Mouse (Mus musculus): ENCODE results near the gene Parp2.
"Not testable (repeated sequence)": the region's sequence is repeated elsewhere in the genome, so short reads cannot be mapped to it uniquely, and the experiment has no call there.

Parp2 gene

GRCm38 (mm10) chr14:50807487-50808072 lies at the start of gene Parp2, which contains the start of gene Ccnb1ip1:
Gene Parp2 (plus strand): TSS chr14:50807841.
Gene Ccnb1ip1 (minus strand): TSS chr14:50807732.
- peak; percentile 97 for DNase-seq

GRCm38 (mm10) chr14:50758416-50759085 lies 49.1 kb upstream of the Parp2 start:
- peak; percentile 21 for DNase-seq

- DNase-seq, result no peak
These were observed 41.9 kb upstream of the Parp2 start for GRCm38 (mm10) chr14:50765736-50766135.

GRCm38 (mm10) chr14:50771342-50771741 lies 36.3 kb upstream of the Parp2 start:
- no peak for DNase-seq

- DNase-seq, result no peak
These were observed 25.5 kb upstream of the Parp2 start for GRCm38 (mm10) chr14:50782166-50782565.

GRCm38 (mm10) chr14:50784391-50785250 lies 23.0 kb upstream of the Parp2 start:
- no peak for DNase-seq

GRCm38 (mm10) chr14:50785251-50785637 lies 22.4 kb upstream of the Parp2 start, which contains the start of gene Ttc5:
Gene Ttc5 (minus strand): TSS chr14:50785519.
- DNase-seq, result peak; percentile 84

GRCm38 (mm10) chr14:50788157-50788556 lies 19.5 kb upstream of the Parp2 start:
- DNase-seq, result no peak

- no peak for DNase-seq
These were observed 12.2 kb upstream of the Parp2 start for GRCm38 (mm10) chr14:50795261-50795935.

GRCm38 (mm10) chr14:50795965-50796364 lies 11.7 kb upstream of the Parp2 start:
- DNase-seq, result no peak

GRCm38 (mm10) chr14:50796464-50796863 lies 11.2 kb upstream of the Parp2 start:
- DNase-seq, result no peak

GRCm38 (mm10) chr14:50798512-50798911 lies 9.1 kb upstream of the Parp2 start:
- DNase-seq, result no peak

GRCm38 (mm10) chr14:50799502-50800259 lies 8.0 kb upstream of the Parp2 start:
- peak; percentile 23 for DNase-seq

- no peak for DNase-seq
These were observed 5.2 kb upstream of the Parp2 start for GRCm38 (mm10) chr14:50802441-50802840.

GRCm38 (mm10) chr14:50802843-50803562 lies 4.6 kb upstream of the Parp2 start:
- DNase-seq, result no peak

GRCm38 (mm10) chr14:50804683-50805082 lies 3.0 kb upstream of the Parp2 start:
- DNase-seq, result no peak

GRCm38 (mm10) chr14:50806469-50806868 lies 1.2 kb upstream of the Parp2 start:
- DNase-seq, result not testable (repeated sequence)

GRCm38 (mm10) chr14:50813060-50813459 lies 5.4 kb downstream of the Parp2 start:
- no peak for DNase-seq

- DNase-seq, result no peak
These were observed 15.6 kb downstream of the Parp2 start for GRCm38 (mm10) chr14:50823240-50823639.

- no peak for DNase-seq
These were observed 16.6 kb downstream of the Parp2 start for GRCm38 (mm10) chr14:50824219-50824618.

- peak; percentile 33 for DNase-seq
These were observed 18.9 kb downstream of the Parp2 start for GRCm38 (mm10) chr14:50826579-50826978.

GRCm38 (mm10) chr14:50829878-50830277 lies 22.2 kb downstream of the Parp2 start:
- DNase-seq, result no peak
